Mouse (Mus musculus) cerebellum, adult 2 months (tissue): ENCODE measurements around the gene Atxn7l3.

ENCODE experiments used
- CTCF ChIP-seq: fragments of 200-500 bp; IDR thresholded peaks from 2 replicates; pipeline ENCODE4 v1.5.1; 2011; ENCODE audit warnings: low read depth, mild to moderate bottlenecking, control low read depth, low read length, moderate library complexity, borderline replicate concordance; ENCODE audit not compliant: insufficient read depth
- POLR2A ChIP-seq: fragments of 200-500 bp; IDR thresholded peaks from 2 replicates; pipeline ENCODE4 v1.6.1; 2011; ENCODE audit warnings: low read length, control low read depth, borderline replicate concordance; ENCODE audit not compliant: insufficient read depth

GRCm38 (mm10) chr11:102296491-102297472, at the start of gene Atxn7l3:
- TF ChIP-seq POLR2A (peak; percentile 72; the same call in 1 of the 2 replicates), CTCF (no peak)
